Mouse (Mus musculus) splenic B cell, adult 2 months (primary cell): Measurements from ENCODE around the gene Rpusd2.
"Not testable (repeated sequence)": the region's sequence is repeated elsewhere in the genome, so short reads cannot be mapped to it uniquely, and the experiment has no call there.

Experiments used
- DNase-seq: peaks from one replicate; pipeline ENCODE4 v3.0.0-alpha.2; 2011; ENCODE audit warnings: low read depth, low spot score
- H3K27me3 ChIP-seq: 2 replicates; pipeline ENCODE4 v1.6.1; 2012; ENCODE audit warnings: mild to moderate bottlenecking, low read length, moderate library complexity, mixed read lengths; ENCODE audit not compliant: control insufficient read depth, poor library complexity, insufficient read depth, severe bottlenecking
- H3K36me3 ChIP-seq: 2 replicates; pipeline ENCODE4 v1.6.1; 2012; ENCODE audit warnings: mild to moderate bottlenecking, low read length, moderate library complexity, mixed read lengths; ENCODE audit not compliant: control insufficient read depth, poor library complexity, insufficient read depth, severe bottlenecking

Rpusd2 gene

DNA sequence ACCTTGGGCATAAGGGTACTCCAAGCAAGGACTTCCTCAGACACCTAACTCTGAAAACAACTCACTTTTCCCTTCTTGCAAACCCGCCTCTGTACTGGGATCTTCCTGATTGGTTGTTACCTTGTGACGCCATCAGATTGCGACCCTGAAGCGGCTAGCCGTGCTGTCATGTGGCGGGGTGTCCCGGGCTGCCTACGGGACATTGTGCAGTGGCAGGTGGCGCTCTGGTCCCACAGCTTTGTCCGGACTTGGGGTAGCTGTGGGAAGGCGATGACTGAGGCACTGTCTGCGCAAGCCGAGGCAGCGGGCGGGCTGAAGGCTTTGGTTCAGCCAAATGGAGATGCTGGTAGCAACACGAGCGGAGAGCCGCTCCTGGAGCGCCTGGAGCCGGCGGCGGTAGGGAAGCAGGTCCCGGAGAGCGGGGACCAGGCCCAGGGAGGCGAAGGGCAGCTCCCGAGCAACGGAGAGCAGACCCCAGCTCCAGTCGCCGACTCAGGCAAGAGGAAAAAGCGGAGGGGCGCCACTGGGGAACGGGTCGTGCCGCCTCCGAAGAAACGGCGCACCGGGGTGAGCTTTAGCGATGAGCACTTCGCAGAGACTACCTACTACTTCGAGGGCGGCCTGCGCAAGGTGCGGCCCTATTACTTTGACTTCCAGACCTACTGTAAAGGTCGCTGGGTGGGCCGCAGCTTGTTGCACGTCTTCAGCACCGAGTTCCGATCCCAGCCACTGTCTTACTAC, at the start of gene Rpusd2:
Rpusd2 (plus strand) TSS at position 135 of the 741 bp plus-strand sequence.
- Histone ChIP-seq H3K36me3 (peaks cover 3% of the 10 kb centered on the region), H3K27me3 (no peaks in the 10 kb centered on the region; the same call in 1 of the 2 replicates)
- DNase-seq, result peak; percentile 96

DNA sequence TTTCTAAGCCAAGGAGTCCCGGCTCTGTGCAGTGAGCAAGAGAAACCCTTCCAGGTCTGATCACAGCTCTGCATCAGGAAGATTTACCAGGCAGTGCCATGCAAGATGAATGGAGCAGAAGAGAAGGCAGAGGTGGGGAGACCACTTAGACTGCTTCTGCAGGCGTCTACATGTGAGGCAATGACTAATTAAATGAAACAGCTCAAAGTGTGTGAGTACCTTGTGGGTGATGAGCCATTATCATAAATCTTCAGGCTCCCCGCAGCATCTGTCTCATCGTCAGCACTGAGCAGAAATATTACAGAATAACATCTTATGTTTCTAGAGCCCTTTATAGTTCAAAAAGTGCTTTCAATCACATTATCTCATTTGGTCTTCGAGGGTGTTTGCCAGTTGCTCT, 39.1 kb upstream of the Rpusd2 start:
- H3K36me3 ChIP-seq, result no peaks in the 10 kb centered on the region
- no peaks in the 10 kb centered on the region for H3K27me3 ChIP-seq
- DNase-seq, result no peak

DNA sequence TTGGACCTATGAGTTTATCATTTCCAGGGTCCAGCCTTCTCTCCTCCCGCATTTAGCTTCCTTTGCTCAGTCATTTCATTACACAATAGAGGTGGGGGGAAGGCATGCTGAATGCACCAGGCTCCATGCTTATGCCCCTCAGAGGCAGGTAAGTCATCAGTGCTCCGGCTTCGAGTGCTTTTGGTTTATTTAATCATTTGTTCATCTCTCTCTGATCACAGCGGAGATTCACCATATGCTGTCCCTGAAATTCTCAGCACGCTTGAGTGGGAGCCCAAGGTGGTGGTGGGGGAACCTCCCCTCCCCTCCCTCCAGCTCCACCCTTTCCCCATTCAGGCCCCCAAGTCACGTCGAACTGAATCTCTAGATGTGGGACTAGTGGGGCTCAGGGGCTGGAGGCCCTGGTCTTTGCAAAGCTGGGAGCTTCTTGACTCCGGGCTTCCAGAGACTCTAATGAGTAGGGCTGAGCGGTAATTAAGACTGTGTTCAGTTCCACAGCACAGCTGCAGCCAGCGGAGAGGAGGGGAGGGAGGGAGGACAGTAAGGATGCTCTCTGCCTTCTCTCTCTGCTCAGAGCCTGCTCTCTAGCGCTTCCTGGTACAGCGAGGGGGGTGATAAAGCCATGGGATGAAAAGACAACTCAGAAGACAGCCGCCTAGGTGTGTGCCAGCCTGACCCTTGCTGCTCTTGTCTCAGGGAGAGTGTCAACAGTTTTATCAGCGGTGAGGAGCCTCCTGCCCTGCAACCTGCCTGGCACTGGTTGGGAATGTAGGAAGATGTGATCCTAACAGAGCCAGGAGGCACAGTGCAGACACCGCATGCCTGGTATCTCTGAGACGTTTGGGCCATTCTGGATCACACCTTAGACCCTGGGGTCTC, 38.4 kb upstream of the Rpusd2 start:
- H3K36me3 ChIP-seq, result no peaks in the 10 kb centered on the region
- no peaks in the 10 kb centered on the region for H3K27me3 ChIP-seq
- no peak for DNase-seq

DNA sequence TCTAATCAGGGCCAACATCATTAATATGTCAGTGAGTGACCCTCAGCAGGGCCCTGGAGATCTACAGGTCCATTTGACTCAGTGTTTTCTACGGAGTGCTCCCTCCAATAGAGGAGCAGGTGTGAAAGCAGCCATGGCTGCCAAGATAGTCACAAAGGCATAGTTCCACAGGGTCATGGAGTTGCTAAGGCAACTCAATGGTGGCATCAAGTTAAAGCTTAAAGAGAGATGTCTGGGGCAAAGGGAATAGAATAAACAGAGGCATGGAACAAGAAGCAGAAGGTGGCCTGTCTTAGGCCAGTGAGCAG, 37.8 kb upstream of the Rpusd2 start:
- Histone ChIP-seq H3K27me3 (no peaks in the 10 kb centered on the region), H3K36me3 (no peaks in the 10 kb centered on the region)
- no peak for DNase-seq

DNA sequence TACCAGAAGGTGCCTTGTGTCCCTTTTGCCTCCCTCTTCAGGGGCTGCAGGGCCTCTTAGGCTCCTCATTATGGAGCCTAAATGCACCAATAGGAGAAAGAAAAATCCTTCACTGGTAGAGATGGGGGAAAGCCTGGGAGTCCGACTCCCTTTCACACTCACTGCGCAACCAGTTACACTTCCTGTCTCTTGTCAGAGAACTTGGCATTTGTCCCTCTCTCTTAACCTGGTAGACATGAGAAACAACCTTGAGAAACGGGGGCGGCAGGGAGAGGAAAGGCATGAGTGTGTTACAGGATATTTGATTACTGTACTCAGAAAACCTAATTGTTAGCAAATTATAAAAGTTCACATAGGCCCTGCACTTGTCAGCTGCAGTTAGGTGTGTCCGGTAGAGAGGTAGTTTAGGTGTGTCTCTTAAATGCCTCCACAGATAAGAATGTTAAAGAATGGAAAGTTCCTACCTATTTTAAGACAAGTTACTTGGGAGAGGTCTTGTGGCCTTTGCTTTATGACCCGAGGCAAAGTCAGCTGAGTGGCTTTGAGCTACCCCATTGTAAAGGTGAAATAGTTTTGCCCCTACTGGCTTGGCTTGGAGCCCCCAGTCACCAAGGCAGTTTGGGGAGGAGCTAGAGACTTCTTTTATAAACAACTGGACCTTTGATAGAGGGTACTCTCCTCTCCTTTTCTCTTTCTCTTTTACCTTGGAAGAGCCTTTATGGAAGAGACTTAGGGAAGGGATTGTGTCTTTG, 36.3 kb upstream of the Rpusd2 start:
- no peak for DNase-seq
- H3K36me3 ChIP-seq, result no peaks in the 10 kb centered on the region
- no peaks in the 10 kb centered on the region for H3K27me3 ChIP-seq

DNA sequence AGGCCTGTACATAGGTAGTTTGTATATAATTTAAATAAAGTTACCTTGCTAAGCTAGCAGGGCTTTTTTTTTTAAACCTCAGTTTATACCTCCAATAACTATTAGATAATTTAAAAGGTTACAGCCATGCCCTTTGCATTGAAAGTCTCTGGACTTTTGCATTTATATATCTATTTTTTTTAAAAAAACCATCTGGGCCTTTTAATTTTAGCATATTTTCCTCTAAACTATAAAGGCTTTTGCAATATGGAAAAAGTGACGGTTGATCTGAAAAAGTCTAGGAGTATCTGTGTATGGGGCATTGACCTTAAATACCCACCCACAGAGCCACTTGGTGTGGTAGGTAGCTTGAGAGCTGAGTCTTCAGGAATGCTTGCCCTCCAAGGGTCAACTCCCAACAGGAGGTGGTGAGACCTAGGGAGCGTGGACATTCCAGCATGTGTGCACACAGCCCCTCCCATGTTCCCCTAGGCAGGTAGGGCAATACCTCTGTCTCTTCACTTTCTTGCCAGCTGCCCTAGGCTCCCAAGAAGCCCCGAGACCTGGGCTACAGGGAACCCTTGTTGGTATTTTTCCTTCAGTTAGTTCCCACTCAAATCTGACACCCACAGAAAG, 35.5 kb upstream of the Rpusd2 start:
- no peaks in the 10 kb centered on the region for H3K27me3 ChIP-seq
- DNase-seq, result no peak
- no peaks in the 10 kb centered on the region for H3K36me3 ChIP-seq

DNA sequence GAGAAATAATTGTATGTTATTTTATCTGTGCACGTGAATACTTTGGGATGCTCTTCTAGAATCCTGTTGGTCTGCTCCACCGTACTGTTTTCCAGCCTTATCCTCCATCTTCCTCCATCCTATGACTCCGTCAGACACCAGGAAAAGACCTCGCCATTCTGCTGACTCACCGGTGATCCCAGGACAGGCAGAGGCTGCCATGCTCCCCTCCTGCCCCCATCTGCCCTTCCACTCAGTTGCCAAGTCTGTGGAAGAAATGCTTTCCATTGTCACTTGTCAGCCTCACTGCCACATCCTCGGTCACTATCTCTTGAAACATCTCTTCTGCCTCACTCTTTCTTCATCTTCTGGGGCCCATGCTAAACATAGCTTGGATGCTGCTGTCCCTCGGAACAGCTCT, 27.7 kb upstream of the Rpusd2 start:
- H3K36me3 ChIP-seq, result no peaks in the 10 kb centered on the region
- no peaks in the 10 kb centered on the region for H3K27me3 ChIP-seq
- no peak for DNase-seq

DNA sequence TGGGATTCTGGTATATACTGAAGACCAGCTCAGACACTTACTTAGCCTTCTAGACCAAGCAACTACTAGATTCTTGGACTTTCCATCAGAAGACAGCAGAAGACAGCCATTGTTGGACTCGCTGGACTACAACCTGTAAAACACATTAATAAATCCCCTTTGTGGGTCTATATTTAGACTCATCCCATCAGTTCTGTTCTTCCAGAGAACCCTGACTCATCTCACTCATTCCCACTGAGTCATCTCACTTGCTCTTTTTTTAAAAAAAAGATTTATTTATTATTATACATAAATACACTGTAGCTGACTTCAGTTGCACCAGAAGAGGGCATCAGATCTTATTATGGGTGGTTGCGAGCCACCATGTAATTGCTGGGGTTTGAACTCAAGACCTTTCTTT, 25.2 kb upstream of the Rpusd2 start:
- Histone ChIP-seq H3K36me3 (no peaks in the 10 kb centered on the region), H3K27me3 (no peaks in the 10 kb centered on the region)
- no peak for DNase-seq

DNA sequence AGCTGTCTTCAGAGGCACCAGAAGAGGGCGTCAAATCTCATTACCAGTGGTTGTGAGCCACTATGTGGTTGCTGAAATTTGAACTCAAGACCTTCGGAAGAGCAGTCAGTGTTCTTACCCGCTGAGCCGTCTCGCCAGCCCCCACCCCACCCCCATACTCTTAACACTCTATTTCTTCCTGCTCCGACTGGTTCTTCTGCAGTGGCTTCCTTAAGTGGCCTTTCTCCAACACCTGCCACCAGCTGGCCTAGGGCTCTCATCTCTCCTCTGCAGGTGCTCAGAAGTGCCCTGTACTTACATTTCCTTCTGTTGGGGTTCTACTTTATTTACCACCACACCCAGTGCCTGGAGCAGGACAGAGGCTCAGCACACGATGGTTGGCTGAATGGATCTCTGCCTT, 19.6 kb upstream of the Rpusd2 start:
- peak; percentile 51 for DNase-seq
- Histone ChIP-seq H3K27me3 (no peaks in the 10 kb centered on the region), H3K36me3 (peaks cover 5% of the 10 kb centered on the region; the same call in 1 of the 2 replicates)

DNA sequence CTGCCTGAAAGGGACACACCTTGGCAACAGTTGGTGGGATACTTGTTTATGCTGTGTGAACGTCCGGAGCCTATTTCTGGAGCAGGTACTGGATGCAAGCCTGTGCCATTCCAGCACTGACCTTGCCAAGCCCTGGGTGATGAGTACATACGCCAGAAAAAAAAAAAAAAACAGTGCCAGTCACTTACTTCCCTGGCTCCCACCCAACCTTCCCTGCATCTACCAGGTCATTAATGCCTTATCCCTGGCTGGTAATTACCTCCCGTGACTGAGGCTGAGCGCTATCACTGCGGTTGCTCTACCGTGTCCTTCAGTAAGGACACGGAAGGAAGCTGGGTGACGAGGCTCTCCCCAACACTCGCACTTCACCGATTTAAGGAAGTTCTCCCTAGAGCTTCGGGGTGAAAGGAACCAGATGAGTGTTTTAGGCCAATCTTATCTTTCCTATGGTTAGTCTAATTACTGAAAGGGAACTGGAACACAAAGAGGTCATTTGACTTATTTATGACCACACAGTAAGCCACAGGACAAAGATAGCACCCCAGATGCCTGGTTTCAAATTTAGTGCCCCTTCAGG, 18.9 kb upstream of the Rpusd2 start:
- H3K36me3 ChIP-seq, result peaks cover 7% of the 10 kb centered on the region
- DNase-seq, result peak; percentile 82
- no peaks in the 10 kb centered on the region for H3K27me3 ChIP-seq

DNA sequence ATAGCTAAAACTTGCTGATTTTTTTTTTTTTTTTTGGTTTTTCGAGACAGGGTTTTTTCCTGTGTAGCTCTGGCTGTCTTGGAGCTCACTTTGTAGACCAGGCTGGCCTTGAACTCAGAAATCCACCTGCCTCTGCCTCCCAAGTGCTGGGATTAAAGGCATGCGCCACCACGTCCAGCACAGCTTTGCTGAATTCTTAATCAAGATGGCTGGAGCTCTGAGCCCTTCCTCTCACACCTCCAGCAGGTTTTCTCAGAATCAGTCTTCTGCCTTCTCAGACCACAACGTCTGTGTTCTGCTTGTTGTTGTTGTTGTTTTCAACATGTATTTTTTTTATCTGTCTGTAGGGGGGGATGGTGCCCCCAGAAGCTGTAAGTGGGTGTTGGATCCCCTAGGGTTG, 18.3 kb upstream of the Rpusd2 start:
- DNase-seq, result peak; percentile 13
- H3K36me3 ChIP-seq, result peaks cover 12% of the 10 kb centered on the region
- not testable (repeated sequence) for H3K27me3 ChIP-seq

DNA sequence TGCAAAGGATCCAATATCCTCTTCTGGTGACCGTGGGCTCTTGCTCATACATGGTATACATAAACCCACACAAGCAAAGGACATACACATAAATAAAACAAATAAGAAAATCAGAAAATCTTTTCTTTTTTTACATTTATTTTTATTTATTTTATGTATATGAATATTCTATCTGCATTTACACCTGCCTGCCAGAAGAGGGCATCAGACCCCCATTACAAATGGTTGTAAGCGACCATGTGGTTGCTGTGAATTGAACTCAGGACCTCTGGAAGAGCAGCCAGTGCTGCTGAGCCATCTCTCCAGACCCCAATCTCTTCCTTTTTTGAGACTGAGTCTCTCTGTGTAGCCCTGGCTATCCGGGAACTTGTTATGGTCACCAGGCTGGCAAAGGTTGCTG, 16.9 kb upstream of the Rpusd2 start:
- H3K27me3 ChIP-seq, result no peaks in the 10 kb centered on the region
- H3K36me3 ChIP-seq, result peaks cover 14% of the 10 kb centered on the region
- DNase-seq, result no peak

DNA sequence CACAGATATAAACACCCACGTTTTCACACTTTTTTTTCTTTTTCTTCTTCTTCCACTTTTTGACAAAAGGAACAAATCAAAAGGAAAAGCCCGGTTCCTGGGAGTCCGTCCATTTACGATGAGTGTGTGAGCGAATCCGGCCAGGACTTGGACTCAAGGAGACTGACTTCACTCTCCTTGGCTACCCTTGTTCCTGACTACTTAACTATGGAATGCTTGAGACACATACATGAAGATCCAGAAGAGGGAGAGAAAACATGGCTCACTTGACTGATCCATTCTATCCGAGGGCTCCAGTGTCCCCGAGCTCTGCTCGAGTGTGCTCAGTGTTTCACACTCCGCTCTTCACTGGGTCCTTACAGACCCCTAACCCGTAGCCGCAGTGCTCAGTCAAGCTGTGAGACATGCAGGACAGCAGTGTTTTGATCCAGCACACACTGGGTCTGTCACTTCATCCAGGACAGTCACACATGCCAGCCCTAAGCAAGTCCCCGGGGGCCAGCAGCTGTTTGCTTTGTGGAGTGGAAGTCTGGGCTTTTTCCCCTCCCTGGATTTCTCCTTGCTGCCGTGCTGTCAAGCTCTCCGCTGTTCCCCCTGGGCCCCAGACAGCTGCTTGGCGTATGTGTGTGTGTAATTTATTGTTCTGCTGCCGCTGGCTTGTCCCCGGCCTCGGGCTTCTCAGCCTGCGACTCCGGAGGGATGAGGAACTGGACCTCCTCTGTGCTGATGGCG, 16.0 kb upstream of the Rpusd2 start:
- H3K27me3 ChIP-seq, result no peaks in the 10 kb centered on the region
- peaks cover 14% of the 10 kb centered on the region for H3K36me3 ChIP-seq
- no peak for DNase-seq

DNA sequence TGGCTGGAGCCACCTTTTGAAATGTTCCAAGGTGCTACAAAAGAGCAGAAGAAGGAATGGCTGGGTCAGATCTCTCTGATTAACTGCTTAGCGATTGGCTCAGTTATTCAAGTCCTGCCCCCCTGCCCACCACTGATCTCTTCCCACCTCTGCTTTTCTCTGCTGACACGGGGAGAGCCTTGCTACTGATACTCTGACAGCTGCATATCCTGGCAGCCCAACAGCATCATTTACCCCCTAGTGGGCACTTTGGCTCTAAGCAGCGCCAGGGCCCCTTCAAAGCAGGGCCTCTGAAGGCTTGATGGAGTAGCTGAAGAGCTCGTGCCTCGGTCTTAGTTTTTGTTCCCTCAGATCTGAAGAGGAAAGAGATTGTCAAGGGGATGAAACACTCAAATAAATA, 15.5 kb upstream of the Rpusd2 start:
- Histone ChIP-seq H3K27me3 (no peaks in the 10 kb centered on the region), H3K36me3 (peaks cover 14% of the 10 kb centered on the region)
- no peak for DNase-seq
